Mouse (Mus musculus): ENCODE results near the gene Gm10721.
"Not testable (repeated sequence)": the region's sequence is repeated elsewhere in the genome, so short reads cannot be mapped to it uniquely, and the experiment has no call there.

DNA sequence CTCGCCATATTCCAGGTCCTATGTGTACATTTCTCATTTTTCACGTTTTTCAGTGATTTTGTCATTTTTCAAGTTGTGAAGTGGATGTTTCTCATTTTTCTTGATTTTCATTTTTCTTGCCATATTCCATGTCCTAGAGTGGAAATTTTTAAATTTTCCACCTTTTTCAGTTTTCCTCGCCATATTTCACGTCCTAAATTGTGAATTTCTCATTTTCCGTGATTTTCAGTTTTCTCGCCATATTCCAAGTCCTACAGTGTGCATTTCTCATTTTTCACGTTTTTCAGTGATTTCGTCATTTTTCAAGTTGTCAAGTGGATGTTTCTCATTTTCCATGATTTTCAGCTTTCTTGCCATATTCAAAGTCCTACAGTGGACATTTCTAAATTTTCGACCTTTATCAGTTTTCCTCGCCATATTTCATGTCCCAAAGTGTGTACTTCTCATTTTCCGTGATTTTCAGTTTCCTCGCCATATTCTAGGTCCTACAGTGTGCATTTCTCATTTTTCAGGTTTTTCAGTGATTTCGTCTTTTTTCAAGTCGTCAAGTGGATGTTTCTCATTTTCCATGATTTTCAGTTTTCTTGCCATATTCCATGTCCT is 10.0 kb upstream of the Gm10721 start, which contains the start of gene Gm11168:
- TF ChIP-seq CTCF (IDR thresholded peaks at IDR 0.05; ENCODE audit: control insufficient read depth, insufficient read depth, insufficient read length); USF1 (IDR thresholded peaks at IDR 0.05; ENCODE audit: low read depth); MYOD1 (IDR thresholded peaks at IDR 0.05; ENCODE audit: control insufficient read depth, insufficient read length, low read depth): not testable (repeated sequence)

All from C2C12 (cell line).